Mouse (Mus musculus): ENCODE data around the gene Denr. TPM values are rescaled to one million over a fixed set of nuclear protein-coding genes. Genes with fewer than 3 reads are reported as not detected.

The Denr gene
- polyA plus RNA-seq, 1 experiment from 2014 or later: 130 TPM

- ATAC-seq (ENCODE audit: insufficient read depth) (no peak), DNase-seq (no peak)
- no peaks in the 10 kb centered on the region for H3K36me3 ChIP-seq (ENCODE audit: insufficient read depth)
- H3K4me2 ChIP-seq: no peak overlapping the region
- no peak overlapping the region for H3K27ac ChIP-seq (ENCODE audit: low read depth)
- H3K9me3 ChIP-seq (ENCODE audit: low read depth, low read length): no peaks in the 10 kb centered on the region
- WGBS: 61% methylated on average over 2 of the region's 2 CpGs
- no peaks in the 10 kb centered on the region for H3K4me1 ChIP-seq (ENCODE audit: insufficient read depth)
- H3K4me3 ChIP-seq (ENCODE audit: low read depth, low read length): no peak overlapping the region
- no peak for TF ChIP-seq CTCF (IDR thresholded peaks at IDR 0.05; ENCODE audit: low read depth)
- H3K27me3 ChIP-seq (ENCODE audit: insufficient read depth, low read length): no peaks in the 10 kb centered on the region
- no peak overlapping the region for H3K9ac ChIP-seq
Measured at GRCm38 (mm10) chr5:123890312-123890711, 16.7 kb upstream of the Denr start.

- no peak overlapping the region for H3K27ac ChIP-seq (ENCODE audit: low read depth)
- no peak overlapping the region for H3K4me2 ChIP-seq
- no peaks in the 10 kb centered on the region for H3K4me1 ChIP-seq (ENCODE audit: insufficient read depth)
- WGBS: 71% methylated on average over 5 of the region's 5 CpGs
- H3K4me3 ChIP-seq (ENCODE audit: low read depth, low read length): no peak overlapping the region
- DNase-seq (no peak), ATAC-seq (ENCODE audit: insufficient read depth) (no peak)
- H3K36me3 ChIP-seq (ENCODE audit: insufficient read depth): no peaks in the 10 kb centered on the region
- no peak overlapping the region for H3K9ac ChIP-seq
- no peak for TF ChIP-seq CTCF (IDR thresholded peaks at IDR 0.05; ENCODE audit: low read depth)
- H3K27me3 ChIP-seq (ENCODE audit: insufficient read depth, low read length): no peaks in the 10 kb centered on the region
- no peaks in the 10 kb centered on the region for H3K9me3 ChIP-seq (ENCODE audit: low read depth, low read length)
Measured at GRCm38 (mm10) chr5:123890987-123891386, 16.0 kb upstream of the Denr start.

- H3K4me2 ChIP-seq: no peak overlapping the region
- H3K4me3 ChIP-seq (ENCODE audit: low read depth, low read length): no peak overlapping the region
- H3K4me1 ChIP-seq (ENCODE audit: insufficient read depth): no peaks in the 10 kb centered on the region
- ATAC-seq (ENCODE audit: insufficient read depth) (no peak), DNase-seq (peak; percentile 53)
- H3K27me3 ChIP-seq (ENCODE audit: insufficient read depth, low read length): no peaks in the 10 kb centered on the region
- H3K27ac ChIP-seq (ENCODE audit: low read depth): no peak overlapping the region
- no peak overlapping the region for H3K9ac ChIP-seq
- TF ChIP-seq CTCF (IDR thresholded peaks at IDR 0.05; ENCODE audit: low read depth): no peak
- WGBS: 34% methylated on average over 6 of the region's 6 CpGs
- H3K9me3 ChIP-seq (ENCODE audit: low read depth, low read length): no peaks in the 10 kb centered on the region
- H3K36me3 ChIP-seq (ENCODE audit: insufficient read depth): no peaks in the 10 kb centered on the region
Measured at GRCm38 (mm10) chr5:123891669-123892068, 15.3 kb upstream of the Denr start.

- no peaks in the 10 kb centered on the region for H3K9me3 ChIP-seq (ENCODE audit: low read depth, low read length)
- no peaks in the 10 kb centered on the region for H3K36me3 ChIP-seq (ENCODE audit: insufficient read depth)
- H3K4me3 ChIP-seq (ENCODE audit: low read depth, low read length): no peak overlapping the region
- no peak overlapping the region for H3K27ac ChIP-seq (ENCODE audit: low read depth)
- no peak overlapping the region for H3K9ac ChIP-seq
- no peak for DNase-seq
- no peaks in the 10 kb centered on the region for H3K4me1 ChIP-seq (ENCODE audit: insufficient read depth)
- WGBS: 86% methylated on average over 5 of the region's 5 CpGs
- H3K4me2 ChIP-seq: no peak overlapping the region
- ATAC-seq (ENCODE audit: insufficient read depth): no peak
- no peak for TF ChIP-seq CTCF (IDR thresholded peaks at IDR 0.05; ENCODE audit: low read depth)
- no peaks in the 10 kb centered on the region for H3K27me3 ChIP-seq (ENCODE audit: insufficient read depth, low read length)
Measured at GRCm38 (mm10) chr5:123893520-123893919, 13.5 kb upstream of the Denr start.

GRCm38 (mm10) chr5:123896395-123896794 lies 10.6 kb upstream of the Denr start:
- Histone ChIP-seq H3K4me1 (ENCODE audit: insufficient read depth) (no peaks in the 10 kb centered on the region), H3K27me3 (ENCODE audit: insufficient read depth, low read length) (no peaks in the 10 kb centered on the region), H3K4me3 (ENCODE audit: low read depth, low read length) (no peak overlapping the region), H3K36me3 (ENCODE audit: insufficient read depth) (no peaks in the 10 kb centered on the region), H3K4me2 (no peak overlapping the region), H3K9me3 (ENCODE audit: low read depth, low read length) (no peaks in the 10 kb centered on the region), H3K27ac (ENCODE audit: low read depth) (no peak overlapping the region), H3K9ac (no peak overlapping the region)
- ATAC-seq (ENCODE audit: insufficient read depth) (no peak), DNase-seq (no peak)
- TF ChIP-seq CTCF (IDR thresholded peaks at IDR 0.05; ENCODE audit: low read depth): no peak
- WGBS: 74% methylated on average over 11 of the region's 11 CpGs

- no peak for TF ChIP-seq CTCF (IDR thresholded peaks at IDR 0.05; ENCODE audit: low read depth)
- H3K4me3 ChIP-seq (ENCODE audit: low read depth, low read length): no peak overlapping the region
Measured at GRCm38 (mm10) chr5:123897352-123897751, 9.6 kb upstream of the Denr start.

GRCm38 (mm10) chr5:123904059-123904672 lies 2.8 kb upstream of the Denr start:
- WGBS: 65% methylated on average over 11 of the region's 11 CpGs
- Histone ChIP-seq H3K4me2 (no peak overlapping the region), H3K4me1 (ENCODE audit: insufficient read depth) (0 out of 2 replicates have a peak, but pooled peaks cover 9% of the 10 kb centered on the region), H3K27me3 (ENCODE audit: insufficient read depth, low read length) (no peaks in the 10 kb centered on the region), H3K27ac (ENCODE audit: low read depth) (no peak overlapping the region), H3K4me3 (ENCODE audit: low read depth, low read length) (no peak overlapping the region), H3K9me3 (ENCODE audit: low read depth, low read length) (no peaks in the 10 kb centered on the region), H3K9ac (no peak overlapping the region), H3K36me3 (ENCODE audit: insufficient read depth) (peaks cover 10% of the 10 kb centered on the region)
- ATAC-seq (ENCODE audit: insufficient read depth) (no peak), DNase-seq (no peak)
- peak; percentile 10; the same call in 1 of the 2 replicates for TF ChIP-seq CTCF (IDR thresholded peaks at IDR 0.05; ENCODE audit: low read depth)

More at GRCm38 (mm10) chr5:123897352-123897751, 9.6 kb upstream of the Denr start:
- H3K9ac ChIP-seq: no peak overlapping the region
- ATAC-seq (ENCODE audit: insufficient read depth) (no peak), DNase-seq (no peak)
- H3K27me3 ChIP-seq (ENCODE audit: insufficient read depth, low read length): no peaks in the 10 kb centered on the region
- WGBS: 74% methylated on average over 13 of the region's 13 CpGs
- no peaks in the 10 kb centered on the region for H3K36me3 ChIP-seq (ENCODE audit: insufficient read depth)
- H3K4me1 ChIP-seq (ENCODE audit: insufficient read depth): no peaks in the 10 kb centered on the region
- no peak overlapping the region for H3K27ac ChIP-seq (ENCODE audit: low read depth)
- no peaks in the 10 kb centered on the region for H3K9me3 ChIP-seq (ENCODE audit: low read depth, low read length)
- no peak overlapping the region for H3K4me2 ChIP-seq
